Mouse (Mus musculus) stomach, postnatal 0 days (tissue): ENCODE data around the gene Kpnb1. TPM values are rescaled to one million over a fixed set of nuclear protein-coding genes. Genes with fewer than 3 reads are reported as not detected.

ENCODE experiments used
- ATAC-seq: fragments of 200-750 bp; cut with Nextera tagmentation; 2 replicates; pipeline ENCODE4 v1.8.0; 2017; ENCODE audit not compliant: low FRiP score, low TSS enrichment
- DNase-seq: peaks from one replicate; pipeline ENCODE4 v3.0.0-alpha.2; 2016; ENCODE audit warnings: low spot score
- H3K27ac ChIP-seq: fragments of 300-500 bp; sonication (generic); replicated peaks from 2 replicates; pipeline ENCODE4 v1.5.1; 2014; ENCODE audit warnings: mild to moderate bottlenecking, control low read depth
- H3K27me3 ChIP-seq: fragments of 300-500 bp; sonication (generic); 2 replicates; pipeline ENCODE4 v1.6.1; 2014; ENCODE audit warnings: low read length; ENCODE audit not compliant: control insufficient read depth, insufficient read depth
- H3K36me3 ChIP-seq: fragments of 300-500 bp; sonication (generic); 2 replicates; pipeline ENCODE4 v1.6.1; 2014; ENCODE audit warnings: low read length, mixed read lengths; ENCODE audit not compliant: control insufficient read depth, insufficient read depth
- H3K4me1 ChIP-seq: fragments of 300-500 bp; sonication (generic); replicated peaks from 2 replicates; pipeline ENCODE4 v1.6.1; 2014; ENCODE audit warnings: antibody characterized with exemption; ENCODE audit not compliant: control insufficient read depth, insufficient read depth
- H3K4me2 ChIP-seq: fragments of 300-500 bp; sonication (generic); replicated peaks from 2 replicates; pipeline ENCODE4 v1.6.1; 2014; ENCODE audit warnings: low read depth, mild to moderate bottlenecking, control low read depth, moderate library complexity
- H3K4me3 ChIP-seq: fragments of 300-500 bp; sonication (generic); 2 replicates; pipeline ENCODE4 v1.5.1; 2014; ENCODE audit warnings: low read depth, low read length, control low read depth
- H3K9ac ChIP-seq: fragments of 300-500 bp; sonication (generic); 2 replicates; pipeline ENCODE4 v1.6.1; 2014; ENCODE audit warnings: mild to moderate bottlenecking, low read length, control low read depth, mixed read lengths
- H3K9me3 ChIP-seq: fragments of 300-500 bp; sonication (generic); 2 replicates; pipeline ENCODE4 v1.6.1; 2016; ENCODE audit warnings: low read length; ENCODE audit not compliant: control insufficient read depth
- CTCF ChIP-seq: IDR thresholded peaks from 2 replicates; pipeline ENCODE4 v1.5.1; 2016; ENCODE audit warnings: antibody characterized with exemption, low read depth, mild to moderate bottlenecking, moderate library complexity
- EP300 ChIP-seq: optimal IDR thresholded peaks from 2 replicates; pipeline ENCODE3; 2016; ENCODE audit warnings: antibody characterized with exemption
- WGBS: fragments of 180-500 bp; shearing (Covaris S2); extraction: QIAGEN DNeasy Blood & Tissue Kit; methylation state at CpG from one replicate; pipeline ENCODE4 v1.1.7; 2014; 5-methylcytosine and 5-hydroxymethylcytosine counted together
- polyA plus RNA-seq: library from polyadenylated mRNA; unstranded; fragments of >200 nt; fragmentation: Nextera tagmentation; extraction: Ambion mirVana; gene quantifications from 2 replicates; pipeline ENCODE4 v1.2.1, GENCODE M21; 2015

The Kpnb1 gene
- polyA plus RNA-seq, 1 experiment from 2014 or later = 19.2 TPM

- Histone ChIP-seq H3K9me3 (no peaks in the 10 kb centered on the region), H3K4me1 (no peaks in the 10 kb centered on the region), H3K4me3 (no peak overlapping the region), H3K27me3 (no peaks in the 10 kb centered on the region), H3K9ac (no peak overlapping the region), H3K4me2 (no peak overlapping the region), H3K36me3 (no peaks in the 10 kb centered on the region), H3K27ac (no peak overlapping the region)
- no peak for TF ChIP-seq CTCF
- no peak for TF ChIP-seq EP300
- ATAC-seq = no peak
- WGBS = 70% methylated on average over 3 of the region's 3 CpGs
- DNase-seq = no peak
Observed at GRCm38 (mm10) chr11:97128956-97129355, 58.7 kb downstream of the Kpnb1 start.

DNA sequence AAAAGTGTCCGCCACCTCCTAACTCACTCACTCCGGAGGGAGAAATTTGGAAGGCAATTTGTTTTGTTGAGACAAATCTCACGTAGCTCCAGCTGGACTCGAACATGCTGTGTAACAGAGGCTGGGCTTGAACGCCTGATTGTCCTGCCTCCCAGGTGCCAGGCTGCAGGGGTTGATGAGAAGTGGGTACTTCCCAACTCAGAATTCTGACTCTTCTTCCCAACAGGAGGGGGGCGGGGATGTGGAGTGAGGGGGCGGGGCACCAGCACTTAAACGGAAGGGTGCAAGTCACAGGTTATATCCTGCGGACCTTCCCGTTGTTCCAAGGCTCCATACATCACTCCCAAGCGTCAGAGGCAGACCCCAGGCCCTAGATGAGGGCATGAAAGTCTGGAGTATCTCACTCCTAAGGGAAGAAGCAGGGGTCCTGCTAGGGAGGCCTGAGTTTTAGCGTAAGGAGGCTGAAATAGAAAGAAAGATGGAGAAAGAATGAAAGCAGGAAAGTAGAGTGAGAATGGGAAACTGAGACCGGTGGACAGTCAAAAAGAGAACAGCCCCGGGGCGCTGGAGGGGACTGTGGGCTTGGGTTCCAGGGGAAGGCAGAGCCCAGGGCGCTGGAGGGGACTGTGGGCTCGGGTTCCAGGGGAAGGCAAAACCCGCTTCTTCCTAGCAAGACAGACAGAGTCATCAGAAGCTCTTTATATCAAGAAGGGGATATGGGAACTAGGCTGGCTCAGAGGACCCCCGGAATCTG lies 60.0 kb downstream of the Kpnb1 start:
- Histone ChIP-seq H3K9ac (peak overlapping the region; percentile 62), H3K27me3 (no peaks in the 10 kb centered on the region), H3K27ac (no peak overlapping the region), H3K4me2 (peak overlapping the region; percentile 92), H3K4me3 (peak overlapping the region; percentile 48), H3K36me3 (no peaks in the 10 kb centered on the region), H3K9me3 (no peaks in the 10 kb centered on the region), H3K4me1 (no peaks in the 10 kb centered on the region)
- 24% methylated on average over 19 of the region's 19 CpGs for WGBS
- ATAC-seq = no peak
- TF ChIP-seq CTCF (no peak), EP300 (no peak)
- no peak for DNase-seq

DNA sequence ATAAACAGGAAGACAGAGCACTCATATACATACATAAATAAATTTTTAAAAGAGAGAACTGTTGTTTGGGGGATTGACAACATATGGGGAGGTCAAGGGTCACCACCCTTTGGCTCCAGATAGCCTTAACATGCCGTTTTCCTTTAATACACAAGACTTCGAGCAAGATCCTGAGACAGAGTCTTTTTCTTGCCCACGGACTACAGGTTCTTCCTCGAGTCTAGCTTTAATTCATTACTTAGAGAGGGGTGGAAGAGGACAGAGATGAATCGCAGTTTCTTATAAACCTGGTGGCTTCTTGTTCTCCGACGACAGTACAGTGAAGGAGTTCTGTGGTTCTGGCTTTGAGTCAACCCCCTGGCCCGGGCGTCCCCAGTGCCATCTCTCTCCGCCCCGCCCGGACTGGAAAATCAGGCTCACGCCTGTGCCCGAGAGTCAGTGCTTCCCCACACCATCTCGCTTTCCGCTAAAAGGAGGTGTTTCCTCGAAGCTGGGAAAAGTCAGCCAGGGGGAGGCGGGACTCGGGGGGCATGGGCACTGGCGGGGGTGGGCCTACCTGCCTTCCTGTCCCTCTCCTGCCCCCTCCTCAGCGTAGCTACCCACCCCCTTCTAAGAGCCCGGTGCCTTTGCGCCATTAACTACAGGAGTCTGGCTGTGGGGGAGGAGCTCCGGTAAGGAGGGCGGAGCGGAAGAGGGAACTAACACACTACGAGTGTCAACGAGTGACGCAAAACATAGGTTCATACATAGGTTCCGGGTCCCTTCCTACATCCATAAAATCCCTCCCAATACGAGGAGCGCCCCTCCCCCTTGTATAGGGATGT lies 60.8 kb downstream of the Kpnb1 start:
- no peaks in the 10 kb centered on the region for H3K9me3 ChIP-seq
- ATAC-seq (peak; percentile 80), DNase-seq (peak; percentile 63)
- peak overlapping the region; percentile 48 for H3K4me3 ChIP-seq
- H3K27ac ChIP-seq = no peak overlapping the region
- WGBS = 3% methylated on average over 32 of the region's 32 CpGs
- peak overlapping the region; percentile 92 for H3K4me2 ChIP-seq
- H3K4me1 ChIP-seq = no peaks in the 10 kb centered on the region
- H3K27me3 ChIP-seq = no peaks in the 10 kb centered on the region
- H3K36me3 ChIP-seq = no peaks in the 10 kb centered on the region
- H3K9ac ChIP-seq = peak overlapping the region; percentile 62
- TF ChIP-seq EP300 = no peak
- no peak for TF ChIP-seq CTCF

DNA sequence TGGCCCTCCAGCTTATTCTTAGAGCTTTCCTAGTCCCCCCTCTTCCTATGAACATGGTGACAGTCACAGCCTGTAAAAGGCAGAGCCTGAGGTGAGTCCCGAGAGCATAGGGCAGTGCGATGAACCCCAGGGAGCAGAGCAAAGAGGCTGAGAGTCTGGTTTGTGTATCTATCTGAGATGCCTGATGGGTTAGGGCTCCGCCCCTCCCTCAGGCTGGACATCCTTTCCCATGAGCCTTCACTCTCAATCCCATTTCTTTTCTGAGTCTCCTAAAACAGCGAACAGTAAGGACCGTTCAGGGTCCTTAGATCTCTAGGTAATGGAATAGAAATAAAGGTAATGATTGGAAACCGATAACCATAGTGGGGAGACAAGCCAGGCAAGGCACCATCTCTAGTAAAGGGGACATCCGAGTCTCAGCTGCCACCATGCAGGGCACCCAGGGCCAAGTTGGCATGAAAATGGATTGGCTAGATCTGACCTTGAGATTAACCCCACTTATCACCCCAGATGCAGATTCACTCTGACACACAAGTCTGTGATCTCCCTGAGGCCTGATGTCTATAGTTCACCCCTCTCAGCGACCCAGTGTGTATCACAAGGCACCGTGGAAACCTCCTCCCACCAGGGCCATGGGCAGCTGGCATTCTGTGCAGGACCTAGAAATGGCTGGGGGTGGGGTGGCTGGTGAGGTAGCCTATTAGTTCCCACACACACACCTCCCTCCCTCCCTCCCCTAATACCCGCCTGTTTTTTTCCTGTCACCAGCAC lies 63.2 kb downstream of the Kpnb1 start:
- Histone ChIP-seq H3K27ac (no peak overlapping the region), H3K9me3 (no peaks in the 10 kb centered on the region), H3K9ac (no peak overlapping the region), H3K4me2 (no peak overlapping the region), H3K27me3 (no peaks in the 10 kb centered on the region), H3K36me3 (no peaks in the 10 kb centered on the region), H3K4me1 (no peaks in the 10 kb centered on the region), H3K4me3 (no peak overlapping the region)
- ATAC-seq (no peak), DNase-seq (no peak)
- 61% methylated on average over 10 of the region's 10 CpGs for WGBS
- no peak for TF ChIP-seq CTCF

GRCm38 (mm10) chr11:97123282-97123890 lies 64.3 kb downstream of the Kpnb1 start:
- DNase-seq (no peak), ATAC-seq (no peak)
- Histone ChIP-seq H3K4me2 (no peak overlapping the region), H3K4me1 (no peaks in the 10 kb centered on the region), H3K9me3 (no peaks in the 10 kb centered on the region), H3K4me3 (no peak overlapping the region), H3K27me3 (no peaks in the 10 kb centered on the region), H3K9ac (no peak overlapping the region), H3K36me3 (no peaks in the 10 kb centered on the region), H3K27ac (no peak overlapping the region)
- WGBS = 15% methylated on average over 11 of the region's 11 CpGs
- TF ChIP-seq CTCF (peak; percentile 68), EP300 (no peak)
